Mouse (Mus musculus) regulatory T cell (primary cell): ENCODE data around the gene Catip.

Experiments
- in situ Hi-C: fragments of 300-600 bp; cut with MboI, MseI; formaldehyde crosslinking; loops from one replicate; pipeline ENCODE4 v1.15.1; 2025; ENCODE audit warnings: high pct_unique_total_duplicates

Gene Catip

DNA sequence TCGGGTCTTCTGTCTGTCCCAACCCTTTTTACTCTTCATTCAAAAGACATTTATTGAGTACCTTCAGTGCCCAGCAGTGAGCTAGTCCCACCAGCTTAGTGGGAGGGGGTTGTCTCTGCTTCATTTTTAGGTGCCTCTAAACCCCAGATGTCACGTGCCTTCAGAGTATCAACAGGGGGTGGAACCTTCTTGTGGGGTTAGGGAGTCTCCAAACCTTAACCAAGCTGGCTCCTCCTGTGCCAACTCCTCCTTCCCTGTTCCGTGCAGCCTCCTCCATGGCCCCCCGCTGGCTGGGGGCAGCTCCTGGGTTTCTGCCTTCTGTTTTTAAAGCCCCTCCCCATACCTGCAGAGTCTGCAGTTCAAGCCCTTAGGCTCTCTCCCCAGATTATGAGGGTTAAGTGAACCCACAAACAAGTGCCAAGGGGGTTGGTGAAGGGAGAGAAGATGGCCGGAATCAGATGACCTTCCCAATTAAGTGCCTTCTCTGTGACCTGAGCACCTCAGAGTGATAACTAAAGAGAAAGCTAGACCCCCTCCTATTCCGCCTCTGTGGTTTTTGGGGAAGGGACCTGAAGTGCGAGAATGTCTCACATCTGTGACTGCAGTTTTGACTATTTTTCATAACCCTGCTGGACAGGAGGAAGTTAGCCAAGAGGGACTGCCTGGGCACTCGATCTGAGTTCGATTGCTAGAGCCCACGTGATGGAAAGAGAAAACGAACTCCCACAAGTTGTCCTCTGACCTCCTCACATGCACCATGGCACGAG lies 34.7 kb downstream of the Catip start:
- in situ Hi-C loops = loop anchor here (25.0 kb wide), 2 partner anchors 459 to 741 kb away; partner anchors contain the start of genes Cnppd1, Nhej1, Retreg2 and Slc23a3

DNA sequence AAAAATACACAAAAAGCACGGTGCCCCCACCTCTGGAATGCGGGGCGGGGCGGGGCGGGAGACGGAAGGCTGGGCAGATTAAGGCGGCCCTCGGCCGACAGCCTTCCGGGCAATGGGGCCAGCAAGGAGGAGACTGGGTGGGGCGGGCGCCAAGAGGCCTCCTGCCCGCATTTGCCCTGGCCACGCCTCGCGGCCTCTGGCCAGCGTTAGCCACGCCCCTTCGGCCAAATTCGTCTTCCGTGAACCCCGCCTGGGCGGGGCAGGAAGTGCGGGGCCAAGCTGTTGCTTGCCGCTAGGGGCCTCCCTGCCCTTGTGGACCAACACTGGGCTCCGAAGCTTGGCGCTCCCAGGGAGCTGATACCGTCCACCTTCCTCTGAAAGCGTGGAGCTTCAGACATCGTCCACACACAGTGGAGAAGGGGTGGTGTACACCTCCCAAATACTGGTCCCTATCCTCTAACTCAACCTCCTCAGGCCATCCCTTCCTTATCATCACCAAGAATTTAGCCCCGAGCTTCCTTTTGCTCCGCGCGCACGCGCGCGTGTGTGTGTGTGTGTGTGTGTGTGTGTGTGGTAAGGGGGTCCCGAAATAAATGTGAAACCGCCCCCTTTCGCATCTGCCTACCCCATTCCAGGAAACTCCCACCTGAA lies 35.5 kb downstream of the Catip start:
- in situ Hi-C loops = loop anchor here (25.0 kb wide), 2 partner anchors 460 to 740 kb away; partner anchors contain the start of genes Cnppd1, Nhej1, Retreg2 and Slc23a3

DNA sequence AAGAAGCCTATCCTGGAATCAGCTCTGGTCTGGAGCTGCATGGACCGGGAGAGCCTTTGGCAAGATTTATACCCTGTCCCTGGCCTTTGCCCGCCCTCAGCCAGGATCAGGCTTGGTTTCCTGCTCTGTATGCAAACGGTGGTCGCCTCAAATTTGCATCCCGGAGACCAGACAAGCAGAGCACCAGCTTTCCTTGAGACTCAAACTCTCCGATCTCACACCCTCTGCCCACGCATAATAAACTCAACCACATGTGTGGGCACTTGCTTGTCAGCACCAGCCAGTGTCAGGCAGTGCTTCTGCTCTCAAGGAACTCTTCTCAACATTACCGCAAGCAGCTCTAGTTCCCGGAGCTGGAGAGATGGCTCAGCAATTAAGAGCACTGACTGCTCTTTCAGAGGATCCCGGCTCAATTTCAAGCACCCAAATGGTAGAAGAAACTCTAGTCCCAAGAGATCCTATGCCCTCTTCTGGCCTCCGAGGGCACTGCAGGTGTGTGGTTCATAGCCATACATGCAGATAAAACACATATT lies 36.1 kb downstream of the Catip start:
- in situ Hi-C loops = loop anchor here (25.0 kb wide), 2 partner anchors 461 to 739 kb away; partner anchors contain the start of genes Cnppd1, Nhej1, Retreg2 and Slc23a3

DNA sequence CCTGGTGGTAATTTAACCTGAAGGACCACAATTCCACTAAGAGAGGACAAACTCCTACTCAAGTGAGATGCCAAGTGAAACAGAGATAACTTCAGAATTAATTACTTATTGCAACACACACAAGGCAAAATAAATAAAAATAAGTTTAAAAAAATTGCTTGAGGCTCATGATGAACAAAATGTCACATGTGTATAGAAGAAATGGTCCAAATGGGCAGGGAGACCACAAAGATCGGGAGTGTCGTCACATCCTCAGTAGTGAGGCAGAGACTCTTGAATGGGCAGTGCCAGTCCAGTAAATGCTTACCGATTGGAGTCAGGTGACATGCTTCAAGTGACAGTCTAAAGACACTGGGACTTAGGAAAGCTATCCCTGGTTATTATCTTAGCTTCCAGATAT lies 38.6 kb downstream of the Catip start:
- in situ Hi-C loops = no loop called here

- in situ Hi-C loops = no loop called here
Observed at GRCm38 (mm10) chr1:74401015-74401702, 39.3 kb downstream of the Catip start.

GRCm38 (mm10) chr1:74404206-74404605 lies 42.3 kb downstream of the Catip start:
- in situ Hi-C loops = no loop called here

DNA sequence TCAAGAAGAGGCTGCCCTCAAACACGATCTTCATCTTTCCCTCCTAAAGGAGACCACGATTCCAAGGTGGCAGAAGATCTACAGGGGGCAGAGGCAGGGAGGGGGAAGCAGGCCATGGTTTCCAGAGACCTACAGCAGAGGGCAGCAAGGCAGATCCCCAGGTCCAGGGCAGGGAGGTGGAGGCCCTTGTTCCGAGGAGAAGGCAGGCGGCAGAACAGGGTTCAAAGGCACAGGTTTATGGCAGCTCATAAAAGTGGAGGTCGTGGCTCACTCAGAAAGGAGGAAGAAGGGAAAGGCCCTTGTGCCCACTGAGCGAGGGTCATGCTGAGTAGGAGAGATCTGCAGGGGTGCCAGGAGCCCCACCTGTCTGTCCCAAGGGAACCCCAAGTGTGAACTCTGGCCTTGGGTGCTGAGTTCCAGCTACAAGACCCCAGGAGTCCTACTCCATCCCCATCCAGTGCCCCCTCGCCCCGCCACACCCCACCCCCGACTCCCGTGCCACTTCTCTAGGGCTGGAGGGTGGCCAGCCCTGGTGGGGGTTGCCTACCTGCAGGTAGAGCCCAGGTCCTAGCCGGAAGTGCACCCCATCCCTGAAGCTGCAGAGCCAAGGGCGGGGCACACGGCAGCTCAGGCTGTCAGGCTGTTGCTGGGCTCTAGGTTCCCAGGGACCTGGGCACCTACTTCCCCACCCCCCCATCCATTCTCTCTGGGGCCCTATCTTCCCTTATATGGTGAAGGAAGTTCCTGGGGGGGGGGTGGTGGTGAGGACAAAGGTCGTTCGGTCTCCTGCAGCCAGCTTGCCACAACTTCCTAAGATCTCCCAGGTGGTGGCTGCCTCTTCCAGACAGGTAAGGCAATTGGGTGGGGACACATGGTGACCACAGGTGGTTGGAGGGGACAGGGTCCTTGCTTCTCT lies 46.9 kb downstream of the Catip start, which contains the start of gene Vil1:
Gene Vil1, plus strand, starts transcription at position 788 of the 916 bp plus-strand sequence.
- in situ Hi-C loops = no loop called here

DNA sequence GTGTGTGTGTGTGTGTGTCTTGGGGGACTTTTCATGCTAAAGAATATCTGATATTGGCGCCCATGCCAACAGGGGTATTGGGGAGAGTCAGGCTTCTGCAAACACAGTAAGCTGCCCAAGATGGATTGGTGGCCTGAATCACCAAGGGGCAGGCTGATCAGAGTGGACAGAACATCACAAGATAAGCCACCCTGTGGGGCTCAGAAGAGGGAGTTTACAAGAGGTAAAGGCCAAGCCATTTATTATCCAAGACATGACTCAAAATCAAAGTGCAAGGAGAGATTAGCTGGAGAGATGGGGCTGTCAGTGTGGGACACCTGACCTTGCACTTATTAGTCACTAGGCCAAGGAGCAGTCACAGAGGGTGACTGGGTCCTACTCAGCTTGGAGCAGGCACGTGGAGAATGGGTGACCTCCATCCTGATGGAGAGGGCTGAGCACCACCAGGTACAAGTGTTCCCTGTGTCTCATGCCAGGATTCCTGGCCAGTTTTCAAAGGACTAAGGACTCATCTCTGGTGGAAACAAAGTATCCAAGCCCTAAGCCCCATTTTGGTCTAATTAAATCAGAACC lies 49.9 kb downstream of the Catip start:
- in situ Hi-C loops = no loop called here

DNA sequence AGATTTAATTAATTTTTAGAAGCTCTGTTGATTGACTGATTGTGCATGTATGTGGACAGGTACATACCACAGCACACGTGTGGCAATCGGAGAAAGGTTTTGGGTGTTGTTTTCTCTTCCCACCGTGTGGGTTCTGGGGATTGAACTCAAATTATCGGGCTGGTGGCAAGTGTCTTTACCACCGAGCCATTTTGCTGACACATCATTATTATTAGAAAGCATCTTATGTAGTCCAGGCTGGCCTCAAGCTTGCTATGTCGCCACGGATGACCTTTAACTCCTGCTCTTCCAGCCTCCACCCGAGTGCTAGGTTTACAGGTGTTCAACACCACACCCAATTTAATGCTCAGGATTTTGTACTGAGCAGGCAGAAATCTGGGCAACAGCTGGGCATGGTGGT lies 50.8 kb downstream of the Catip start:
- in situ Hi-C loops = no loop called here

DNA sequence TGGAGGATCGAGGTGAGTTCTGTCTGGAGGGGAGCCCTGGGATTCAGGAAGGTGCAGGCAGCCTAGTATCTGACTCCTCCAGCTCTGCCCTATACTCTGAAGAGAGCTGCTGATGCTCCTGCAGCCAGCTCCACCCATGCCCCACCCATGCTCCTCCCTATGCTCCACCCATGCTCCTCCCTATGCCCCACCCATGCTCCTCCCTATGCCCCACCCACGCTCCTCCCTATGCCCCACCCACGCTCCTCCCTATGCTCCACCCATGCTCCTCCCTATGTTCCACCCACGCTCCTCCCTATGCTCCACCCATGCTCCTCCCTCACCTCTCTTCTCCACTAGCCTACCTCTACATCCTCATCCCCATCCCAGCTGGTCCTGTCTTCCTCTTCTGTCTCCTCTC lies 53.2 kb downstream of the Catip start:
- in situ Hi-C loops = no loop called here
